Mouse (Mus musculus): ENCODE measurements at regions not wholly inside any gene's neighbourhood (a gene's known extent, or its start where the extent isn't known, plus 50 kb on each side); places are given as distances from the start of the nearest gene placed in this dataset.

DNA sequence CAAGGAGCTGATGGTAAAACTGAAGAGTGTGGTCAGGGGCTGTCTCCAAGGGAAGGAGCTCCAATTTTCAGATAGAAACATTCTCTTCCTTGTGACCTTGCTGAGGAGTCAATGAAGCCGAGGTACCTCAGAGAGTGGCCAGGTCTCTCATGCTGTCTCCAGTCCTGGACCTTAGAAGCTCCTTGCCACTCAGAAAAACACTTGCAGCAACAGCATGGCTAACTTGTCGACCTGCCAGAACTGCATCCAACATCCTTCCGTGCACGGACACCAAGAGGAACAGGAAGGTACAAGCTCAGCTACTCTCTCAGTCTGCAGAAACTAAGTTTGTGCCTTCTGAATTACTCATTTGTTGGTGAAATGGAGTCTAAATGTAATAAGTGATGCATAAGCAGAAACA lies 214.9 kb upstream of the Ncam1 start:
- TF ChIP-seq ZNF384 (IDR thresholded peaks at IDR 0.05; ENCODE audit: low read depth, low read length) (no peak), HCFC1 (IDR thresholded peaks at IDR 0.05; ENCODE audit: borderline replicate concordance, insufficient read depth, low read length) (no peak)
